Mouse (Mus musculus) kidney, adult 2 months (tissue): Measurements from ENCODE around the gene Tmem200c. TPM values are rescaled to one million over a fixed set of nuclear protein-coding genes. Genes with fewer than 3 reads are reported as not detected.

ENCODE experiments used
- DNase-seq: peaks from one replicate; pipeline ENCODE4 v3.0.0; 2021
- H3K27ac ChIP-seq: fragments of 200-500 bp; 2 replicates; pipeline ENCODE4 v1.5.1; 2012; ENCODE audit warnings: low read depth, low read length, control low read depth, inconsistent platforms; ENCODE audit not compliant: insufficient read depth
- H3K27me3 ChIP-seq: fragments of 200-500 bp; replicated peaks from 2 replicates; pipeline ENCODE4 v1.6.1; 2012; ENCODE audit warnings: mild to moderate bottlenecking, moderate library complexity, low read length, inconsistent platforms; ENCODE audit not compliant: control insufficient read depth, insufficient read depth
- H3K36me3 ChIP-seq: fragments of 200-500 bp; 2 replicates; pipeline ENCODE4 v1.6.1; 2012; ENCODE audit warnings: mild to moderate bottlenecking, moderate library complexity, low read length, inconsistent platforms; ENCODE audit not compliant: control insufficient read depth, insufficient read depth
- H3K4me1 ChIP-seq: fragments of 200-500 bp; 2 replicates; pipeline ENCODE4 v1.6.1; 2011; ENCODE audit warnings: low read length; ENCODE audit not compliant: control insufficient read depth, insufficient read depth
- H3K4me3 ChIP-seq: fragments of 200-500 bp; 2 replicates; pipeline ENCODE4 v1.5.1; 2011; ENCODE audit warnings: mild to moderate bottlenecking, low read depth, low read length, control low read depth; ENCODE audit not compliant: insufficient read depth
- CTCF ChIP-seq: fragments of 200-500 bp; conservative IDR thresholded peaks from 2 replicates; pipeline ENCODE4 v1.5.1; 2011; ENCODE audit warnings: low read depth, mild to moderate bottlenecking, control low read depth, low read length, moderate library complexity, mixed read lengths; ENCODE audit not compliant: insufficient read depth, insufficient read length
- POLR2A ChIP-seq: fragments of 200-500 bp; IDR thresholded peaks from one replicate; pipeline ENCODE4 v1.6.1; 2011; ENCODE audit warnings: low read depth, low read length, control low read depth
- WGBS: fragments of 180-500 bp; shearing (Covaris S2); methylation state at CpG from one replicate; pipeline ENCODE4 v1.1.7; 2018; 5-methylcytosine and 5-hydroxymethylcytosine counted together
- polyA plus RNA-seq: library from polyadenylated mRNA; depleted of rRNA; stranded (reverse); fragments of >200 nt; gene quantifications from 2 replicates; pipeline ENCODE4 v1.2.3, GENCODE M21; 2012; rRNA removed

The Tmem200c gene
- polyA plus RNA-seq, 1 experiment = 0.14 TPM

- DNase-seq = no peak
- no peak for TF ChIP-seq POLR2A
- no peak for TF ChIP-seq CTCF
- H3K36me3 ChIP-seq = no peaks in the 10 kb centered on the region
- 57% methylated on average over 8 of the region's 8 CpGs for WGBS
- H3K27me3 ChIP-seq = no peaks in the 10 kb centered on the region
- H3K4me3 ChIP-seq = no peak overlapping the region
- no peaks in the 10 kb centered on the region for H3K4me1 ChIP-seq
- H3K27ac ChIP-seq = no peak overlapping the region
These were observed 47.6 kb downstream of the Tmem200c start for GRCm38 (mm10) chr17:68874021-68874420.

DNA sequence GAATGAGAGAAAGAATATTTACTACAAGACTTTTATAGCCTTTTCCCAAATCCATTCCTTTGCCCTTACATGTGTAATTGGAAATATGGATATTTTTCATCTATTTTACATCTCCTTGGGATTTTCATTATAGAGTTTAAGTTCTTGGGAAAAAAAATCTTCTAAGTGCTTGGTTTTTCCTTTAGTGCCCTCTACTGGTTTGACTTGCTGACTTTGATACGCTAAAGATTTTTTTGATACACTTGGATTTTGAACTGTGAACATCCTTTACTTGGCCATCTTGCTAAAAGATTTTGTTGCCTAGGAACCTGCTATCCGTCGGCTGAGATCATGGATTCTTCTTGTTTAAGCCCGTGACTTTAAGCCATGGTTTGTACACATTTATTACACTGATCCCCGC lies 48.8 kb downstream of the Tmem200c start:
- Histone ChIP-seq H3K4me3 (no peak overlapping the region), H3K27me3 (no peaks in the 10 kb centered on the region), H3K36me3 (no peaks in the 10 kb centered on the region), H3K4me1 (no peaks in the 10 kb centered on the region), H3K27ac (no peak overlapping the region)
- no peak for DNase-seq
- 63% methylated on average over 5 of the region's 5 CpGs for WGBS
- no peak for TF ChIP-seq POLR2A

GRCm38 (mm10) chr17:68875917-68876495 lies 49.6 kb downstream of the Tmem200c start:
- H3K4me1 ChIP-seq = no peaks in the 10 kb centered on the region
- TF ChIP-seq POLR2A (no peak), CTCF (no peak)
- no peaks in the 10 kb centered on the region for H3K27me3 ChIP-seq
- 74% methylated on average over 10 of the region's 10 CpGs for WGBS
- no peaks in the 10 kb centered on the region for H3K36me3 ChIP-seq
- H3K4me3 ChIP-seq = no peak overlapping the region
- H3K27ac ChIP-seq = no peak overlapping the region
- DNase-seq = no peak

DNA sequence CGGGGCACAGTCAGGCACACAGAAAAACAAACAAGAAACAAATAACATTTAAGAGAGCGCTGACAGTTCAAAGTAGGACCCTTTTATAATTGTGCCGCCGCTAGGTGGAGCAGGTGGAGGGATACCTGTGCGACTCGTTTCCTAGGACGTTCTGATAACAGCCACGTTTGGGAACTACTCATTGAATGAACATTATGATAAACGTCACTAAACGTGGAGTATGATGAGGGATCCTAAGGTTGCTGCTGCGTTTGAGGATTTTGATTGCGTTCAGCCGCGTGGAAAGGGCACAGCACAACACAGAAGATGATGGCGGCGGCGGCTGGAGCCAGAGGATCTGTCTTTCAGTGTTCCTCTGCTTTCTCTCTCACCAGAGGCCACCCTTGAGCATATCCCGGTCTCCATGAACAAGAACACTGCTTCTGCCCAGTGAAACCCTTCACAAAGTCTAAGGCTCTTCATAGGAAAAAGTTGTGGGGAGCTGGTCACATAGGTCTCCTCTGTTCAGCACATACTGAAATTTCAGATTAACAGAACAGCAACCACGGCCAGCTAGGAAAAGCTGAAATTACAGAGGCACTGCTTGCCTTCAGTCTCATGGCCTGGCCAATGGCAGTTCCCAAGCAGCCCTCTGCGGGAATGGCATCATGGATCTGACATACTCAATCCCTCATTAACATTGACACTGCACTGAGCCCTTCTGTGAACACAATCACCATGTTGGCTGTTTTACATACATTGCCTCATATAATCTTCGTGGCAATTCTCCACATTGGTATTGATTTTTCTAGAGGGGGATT lies 55.5 kb downstream of the Tmem200c start:
- TF ChIP-seq CTCF = peak; percentile 49
- TF ChIP-seq POLR2A = no peak
- Histone ChIP-seq H3K4me1 (no peaks in the 10 kb centered on the region), H3K27me3 (no peaks in the 10 kb centered on the region), H3K4me3 (peak overlapping the region; percentile 45), H3K27ac (no peak overlapping the region), H3K36me3 (no peaks in the 10 kb centered on the region)
- 15% methylated on average over 21 of the region's 21 CpGs for WGBS
- DNase-seq = peak; percentile 53

DNA sequence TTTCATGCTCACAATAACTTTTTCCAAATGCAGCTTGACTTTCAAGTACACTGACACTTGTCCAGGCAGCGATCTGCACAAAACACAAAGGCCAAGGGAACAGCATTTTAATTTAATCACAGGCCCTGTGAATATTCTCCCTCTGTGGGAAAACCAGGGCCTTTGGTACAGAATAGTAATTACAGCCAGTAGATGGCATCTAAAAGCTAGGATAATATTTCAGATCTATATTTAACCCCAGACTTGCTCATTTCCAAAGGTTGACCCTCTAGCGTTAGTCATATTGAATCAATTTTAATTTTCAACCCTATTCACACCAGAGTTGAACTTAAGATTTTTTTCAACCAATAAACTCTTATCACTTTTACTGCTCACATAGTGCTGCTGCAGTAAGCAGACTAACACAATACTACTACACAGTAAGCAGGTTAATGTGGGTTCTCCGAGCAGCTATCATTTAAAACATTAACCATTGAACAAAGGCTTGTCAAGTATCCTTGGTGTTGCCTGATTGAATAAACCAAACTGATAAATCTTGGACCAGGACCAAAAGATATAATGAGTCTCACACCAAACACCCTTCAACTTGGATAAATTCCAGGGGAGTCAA lies 57.2 kb downstream of the Tmem200c start:
- 64% methylated on average over 3 of the region's 3 CpGs for WGBS
- DNase-seq = no peak
- Histone ChIP-seq H3K4me1 (no peaks in the 10 kb centered on the region), H3K27me3 (no peaks in the 10 kb centered on the region), H3K4me3 (no peak overlapping the region), H3K36me3 (no peaks in the 10 kb centered on the region), H3K27ac (no peak overlapping the region)
- TF ChIP-seq POLR2A (no peak), CTCF (no peak)

DNA sequence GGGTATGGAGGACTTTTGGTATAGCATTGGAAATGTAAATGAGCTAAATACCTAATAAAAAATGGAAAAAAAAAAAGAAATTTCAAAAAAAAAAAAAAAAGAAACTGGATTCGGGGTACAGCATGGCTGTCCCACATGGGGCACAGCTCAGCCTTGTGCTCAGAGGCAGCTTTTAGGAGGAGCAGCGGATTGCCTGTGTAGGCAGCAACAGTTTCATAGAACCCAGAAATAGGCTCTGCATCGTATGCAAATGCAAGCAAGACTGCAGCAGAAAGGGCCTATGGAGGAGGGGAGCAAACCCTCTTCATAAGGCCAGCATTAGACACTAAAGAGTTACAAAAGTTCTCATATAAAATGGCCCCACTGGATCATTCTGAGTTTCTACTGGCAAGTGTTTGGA lies 64.2 kb downstream of the Tmem200c start:
- WGBS = 84% methylated on average over 3 of the region's 3 CpGs
- Histone ChIP-seq H3K4me3 (no peak overlapping the region), H3K4me1 (no peaks in the 10 kb centered on the region), H3K27ac (no peak overlapping the region), H3K36me3 (no peaks in the 10 kb centered on the region), H3K27me3 (no peaks in the 10 kb centered on the region)
- TF ChIP-seq POLR2A (no peak), CTCF (no peak)
- no peak for DNase-seq

Other genes starting within 250 kb of the Tmem200c start
- 30.4 and 35.5 TPM in 2 replicates for gene Epb41l3, start 249.1 kb downstream of the Tmem200c start, polyA plus RNA-seq